Mouse (Mus musculus) inflammation-experienced regulatory T-cells, adult 6 months (primary cell): Measurements from ENCODE around the gene Mctp2. TPM values are rescaled to one million over a fixed set of nuclear protein-coding genes. Genes with fewer than 3 reads are reported as not detected.

ENCODE experiments used
- ATAC-seq: one replicate; pipeline ENCODE4 v1.8.0; 2017
- polyA plus RNA-seq, 3 experiments: library from polyadenylated mRNA; unstranded; fragments of 100-300 nt; shearing (Covaris generic); gene quantifications; one replicate each; pipeline ENCODE4 v1.2.1; 2017

The Mctp2 gene
- polyA plus RNA-seq, 3 experiments from 2014 or later = 3.2 to 7.3 (median 5.4) TPM

- no peak for ATAC-seq
These were observed 216.8 kb downstream of the Mctp2 start for GRCm38 (mm10) chr7:72089463-72090175.

DNA sequence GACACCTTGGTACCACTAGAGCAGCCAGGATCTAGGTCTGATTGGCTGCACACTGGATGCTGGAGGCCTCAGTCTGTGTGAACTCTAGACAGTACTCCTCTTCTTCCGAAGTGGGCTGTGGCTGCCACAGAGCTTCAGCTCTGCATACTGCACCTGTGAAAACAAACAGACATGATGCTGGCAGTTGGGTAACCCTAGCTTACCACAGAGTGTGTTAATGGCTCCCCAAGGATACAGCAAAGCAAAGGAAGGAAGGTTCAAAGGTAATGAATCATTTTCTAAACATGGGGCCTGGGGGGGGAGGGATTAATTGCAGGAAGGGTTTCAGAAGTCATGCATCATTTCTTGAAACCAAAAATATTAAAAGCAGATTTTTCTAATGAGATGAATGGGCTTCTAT lies 225.7 kb downstream of the Mctp2 start:
- no peak for ATAC-seq

- no peak for ATAC-seq
These were observed 227.5 kb downstream of the Mctp2 start for GRCm38 (mm10) chr7:72078896-72079295.

- no peak for ATAC-seq
These were observed 234.8 kb downstream of the Mctp2 start for GRCm38 (mm10) chr7:72071418-72072184.

GRCm38 (mm10) chr7:72068454-72068853 lies 238.0 kb downstream of the Mctp2 start:
- ATAC-seq = no peak

- ATAC-seq = no peak
These were observed 240.1 kb downstream of the Mctp2 start for GRCm38 (mm10) chr7:72066352-72066751.

GRCm38 (mm10) chr7:72051759-72052158 lies 254.6 kb downstream of the Mctp2 start:
- no peak for ATAC-seq

GRCm38 (mm10) chr7:72047588-72048585 lies 258.5 kb downstream of the Mctp2 start:
- ATAC-seq = no peak
